Mouse (Mus musculus) midbrain, embryonic 14.5 days (tissue): ENCODE data around the gene Snrpc. TPM values are rescaled to one million over a fixed set of nuclear protein-coding genes. Genes with fewer than 3 reads are reported as not detected.

Experiments
- ATAC-seq: fragments of 200-750 bp; cut with Nextera tagmentation; 2 replicates; pipeline ENCODE4 v1.8.0; 2017; ENCODE audit warnings: moderate number of reproducible peaks, moderate library complexity; ENCODE audit not compliant: low FRiP score, low TSS enrichment
- DNase-seq: peaks from one replicate; pipeline ENCODE4 v3.0.0-alpha.2; 2015
- H3K27ac ChIP-seq: fragments of 300-500 bp; sonication (generic); replicated peaks from 2 replicates; pipeline ENCODE4 v1.5.1; 2014; ENCODE audit warnings: mild to moderate bottlenecking, low read depth, low read length, moderate library complexity
- H3K27me3 ChIP-seq: fragments of 300-500 bp; sonication (generic); 2 replicates; pipeline ENCODE4 v1.6.1; 2014; ENCODE audit warnings: low read length, control low read depth, mixed read lengths; ENCODE audit not compliant: control insufficient read depth, insufficient read depth
- H3K36me3 ChIP-seq: fragments of 300-500 bp; sonication (generic); 2 replicates; pipeline ENCODE4 v1.6.1; 2014; ENCODE audit warnings: low read length, control low read depth; ENCODE audit not compliant: control insufficient read depth, insufficient read depth
- H3K4me1 ChIP-seq: fragments of 300-500 bp; sonication (generic); 2 replicates; pipeline ENCODE4 v1.6.1; 2014; ENCODE audit warnings: mild to moderate bottlenecking, antibody characterized with exemption, low read length, control low read depth; ENCODE audit not compliant: control insufficient read depth, insufficient read depth
- H3K4me2 ChIP-seq: fragments of 300-500 bp; sonication (generic); 2 replicates; pipeline ENCODE4 v1.6.1; 2014; ENCODE audit warnings: mild to moderate bottlenecking, low read length, moderate library complexity
- H3K4me3 ChIP-seq: fragments of 300-500 bp; sonication (generic); replicated peaks from 2 replicates; pipeline ENCODE4 v1.5.1; 2014; ENCODE audit warnings: low read depth, low read length
- H3K9ac ChIP-seq: fragments of 300-500 bp; sonication (generic); replicated peaks from 2 replicates; pipeline ENCODE4 v1.6.1; 2014; ENCODE audit warnings: mild to moderate bottlenecking, low read length, moderate library complexity
- H3K9me3 ChIP-seq: fragments of 300-500 bp; sonication (generic); 2 replicates; pipeline ENCODE4 v1.6.1; 2016; ENCODE audit warnings: low read length, control low read depth, mixed read lengths; ENCODE audit not compliant: control insufficient read depth
- WGBS: fragments of 180-500 bp; shearing (Covaris S2); extraction: QIAGEN DNeasy Blood & Tissue Kit; methylation state at CpG from one replicate; pipeline ENCODE4 v1.1.7; 2014; 5-methylcytosine and 5-hydroxymethylcytosine counted together
- polyA plus RNA-seq: library from polyadenylated mRNA; unstranded; fragments of >200 nt; fragmentation: Nextera tagmentation; extraction: Ambion mirVana; gene quantifications from 2 replicates; pipeline ENCODE4 v1.2.1, GENCODE M21; 2014

The Snrpc gene
- polyA plus RNA-seq, 1 experiment from 2014 or later: 240 TPM

- no peak for DNase-seq
- Histone ChIP-seq H3K4me2 (no peak overlapping the region), H3K9me3 (no peaks in the 10 kb centered on the region), H3K4me1 (no peaks in the 10 kb centered on the region), H3K4me3 (no peak overlapping the region), H3K9ac (no peak overlapping the region), H3K27me3 (no peaks in the 10 kb centered on the region), H3K27ac (no peak overlapping the region), H3K36me3 (peaks cover 5% of the 10 kb centered on the region; the same call in 1 of the 2 replicates)
- ATAC-seq: no peak
- WGBS: 87% methylated on average over 3 of the region's 3 CpGs
Measured at GRCm38 (mm10) chr17:27873583-27873982, 35.6 kb downstream of the Snrpc start.

GRCm38 (mm10) chr17:27874510-27874909, 36.6 kb downstream of the Snrpc start:
- H3K4me1 ChIP-seq: no peaks in the 10 kb centered on the region
- H3K9me3 ChIP-seq: no peaks in the 10 kb centered on the region
- no peak overlapping the region for H3K4me3 ChIP-seq
- H3K27me3 ChIP-seq: no peaks in the 10 kb centered on the region
- H3K36me3 ChIP-seq: peaks cover 13% of the 10 kb centered on the region
- ATAC-seq: no peak
- 77% methylated on average over 5 of the region's 5 CpGs for WGBS
- H3K27ac ChIP-seq: no peak overlapping the region
- H3K4me2 ChIP-seq: no peak overlapping the region
- no peak for DNase-seq
- no peak overlapping the region for H3K9ac ChIP-seq

GRCm38 (mm10) chr17:27881518-27881917, 43.6 kb downstream of the Snrpc start:
- Histone ChIP-seq H3K4me1 (no peaks in the 10 kb centered on the region), H3K27me3 (no peaks in the 10 kb centered on the region), H3K4me2 (no peak overlapping the region), H3K4me3 (no peak overlapping the region), H3K36me3 (peaks cover 75% of the 10 kb centered on the region), H3K9ac (no peak overlapping the region), H3K27ac (no peak overlapping the region), H3K9me3 (no peaks in the 10 kb centered on the region)
- DNase-seq (peak; percentile 34), ATAC-seq (no peak)
- WGBS: 68% methylated on average over 11 of the region's 11 CpGs

- ATAC-seq: no peak
- Histone ChIP-seq H3K9me3 (no peaks in the 10 kb centered on the region), H3K36me3 (peaks cover 85% of the 10 kb centered on the region), H3K27me3 (no peaks in the 10 kb centered on the region), H3K9ac (no peak overlapping the region), H3K4me3 (no peak overlapping the region), H3K4me2 (no peak overlapping the region), H3K4me1 (no peaks in the 10 kb centered on the region), H3K27ac (no peak overlapping the region)
- no peak for DNase-seq
- 96% methylated on average over 8 of the region's 8 CpGs for WGBS
Measured at GRCm38 (mm10) chr17:27883129-27883528, 45.2 kb downstream of the Snrpc start.

- Histone ChIP-seq H3K4me2 (no peak overlapping the region), H3K36me3 (peaks cover 79% of the 10 kb centered on the region), H3K4me1 (no peaks in the 10 kb centered on the region), H3K4me3 (no peak overlapping the region), H3K27ac (no peak overlapping the region), H3K9ac (no peak overlapping the region), H3K9me3 (no peaks in the 10 kb centered on the region), H3K27me3 (no peaks in the 10 kb centered on the region)
- WGBS: 95% methylated on average over 6 of the region's 6 CpGs
- DNase-seq: no peak
- no peak for ATAC-seq
Measured at GRCm38 (mm10) chr17:27883994-27884393, 46.0 kb downstream of the Snrpc start.

- H3K4me3 ChIP-seq: no peak overlapping the region
- no peak overlapping the region for H3K4me2 ChIP-seq
- no peaks in the 10 kb centered on the region for H3K27me3 ChIP-seq
- H3K9ac ChIP-seq: no peak overlapping the region
- no peaks in the 10 kb centered on the region for H3K4me1 ChIP-seq
- no peak for ATAC-seq
- 83% methylated on average over 19 of the region's 19 CpGs for WGBS
- H3K9me3 ChIP-seq: no peaks in the 10 kb centered on the region
- DNase-seq: no peak
- no peak overlapping the region for H3K27ac ChIP-seq
- H3K36me3 ChIP-seq: peaks cover 76% of the 10 kb centered on the region
Measured at GRCm38 (mm10) chr17:27886499-27887210, 48.7 kb downstream of the Snrpc start.

Other genes with a start within 250 kb of the Snrpc start
- gene Nudt3, start 214.7 kb upstream of the Snrpc start, polyA plus RNA-seq: 117 and 224 TPM in 2 replicates
- gene RPS10-NUDT3, start 202.9 kb upstream of the Snrpc start, polyA plus RNA-seq: not detected in 2 replicates
- 563 and 615 TPM in 2 replicates for gene Rps10, start 201.5 kb upstream of the Snrpc start, polyA plus RNA-seq
- 33.0 and 42.1 TPM in 2 replicates for gene Pacsin1, start 182.6 kb upstream of the Snrpc start, polyA plus RNA-seq
- gene Spdef, start 109.2 kb upstream of the Snrpc start, polyA plus RNA-seq: 1.5 and 2.7 TPM in 2 replicates
- gene D17Wsu92e, start 17.5 kb upstream of the Snrpc start, polyA plus RNA-seq: 11.7 and 12.9 TPM in 2 replicates
- gene Uhrf1bp1, start 18.3 kb downstream of the Snrpc start, polyA plus RNA-seq: 6.6 and 9.3 TPM in 2 replicates
- 63.9 and 69.2 TPM in 2 replicates for gene Anks1, start 71.2 kb downstream of the Snrpc start, polyA plus RNA-seq
- 59.9 and 64.9 TPM in 2 replicates for gene Taf11, start 71.7 kb downstream of the Snrpc start, polyA plus RNA-seq
- gene Tcp11, start 242.5 kb downstream of the Snrpc start, polyA plus RNA-seq: 0.88 and 1.1 TPM in 2 replicates